Mouse (Mus musculus): Measurements from ENCODE around the gene Zfhx2. TPM values are rescaled to one million over a fixed set of nuclear protein-coding genes. Genes with fewer than 3 reads are reported as not detected.
A peak's percentile ranks its signal among the peaks of the same experiment; 100 is the strongest.

Zfhx2 gene
- 26.2 and 30.2 TPM in 2 replicates for polyA plus RNA-seq (2016; fragmentation: Nextera tagmentation; extraction: Ambion mirVana)

GRCm38 (mm10) chr14:55092011-55092577, at the start of gene Zfhx2:
Gene Zfhx2, minus strand, starts transcription at chr14:55092324.
- under 1% methylated on average over 31 of the region's 34 CpGs for WGBS
- ATAC-seq (ENCODE audit: low FRiP score, low read depth) = peak; percentile 93
- Histone ChIP-seq H3K4me3 (peak within 1 kb of the TSS; percentile 72), H3K4me1 (peaks cover 58% of the 10 kb centered on the region), H3K9ac (replicated peaks) (peak within 1 kb of the TSS; percentile 93), H3K4me2 (replicated peaks) (peak within 1 kb of the TSS; percentile 75), H3K27me3 (peaks cover 4% of the 10 kb centered on the region), H3K36me3 (no peaks in the 10 kb centered on the region), H3K27ac (replicated peaks) (peak within 1 kb of the TSS; percentile 92), H3K9me3 (no peaks in the 10 kb centered on the region)

GRCm38 (mm10) chr14:55139313-55139712, 47.2 kb upstream of the Zfhx2 start:
- Histone ChIP-seq H3K4me1 (no peaks in the 10 kb centered on the region), H3K9me3 (no peaks in the 10 kb centered on the region), H3K9ac (replicated peaks) (no peak overlapping the region), H3K27ac (replicated peaks) (no peak overlapping the region), H3K36me3 (no peaks in the 10 kb centered on the region), H3K27me3 (0 out of 2 replicates have a peak, but pooled peaks cover 3% of the 10 kb centered on the region), H3K4me3 (no peak overlapping the region), H3K4me2 (replicated peaks) (no peak overlapping the region)
- ATAC-seq (ENCODE audit: low FRiP score, low read depth) = no peak
- 51% methylated on average over 7 of the region's 7 CpGs for WGBS

GRCm38 (mm10) chr14:55135676-55136075, 43.6 kb upstream of the Zfhx2 start:
- 70% methylated on average over 8 of the region's 8 CpGs for WGBS
- H3K4me1 ChIP-seq = no peaks in the 10 kb centered on the region
- no peaks in the 10 kb centered on the region for H3K9me3 ChIP-seq
- no peak overlapping the region for H3K27ac ChIP-seq (replicated peaks)
- no peak overlapping the region for H3K9ac ChIP-seq (replicated peaks)
- no peak overlapping the region for H3K4me3 ChIP-seq
- H3K27me3 ChIP-seq = no peaks in the 10 kb centered on the region
- no peak for ATAC-seq (ENCODE audit: low FRiP score, low read depth)
- H3K36me3 ChIP-seq = no peaks in the 10 kb centered on the region
- H3K4me2 ChIP-seq (replicated peaks) = no peak overlapping the region

- Histone ChIP-seq H3K4me1 (peaks cover 9% of the 10 kb centered on the region; the same call in 1 of the 2 replicates), H3K9ac (replicated peaks) (no peak overlapping the region), H3K9me3 (no peaks in the 10 kb centered on the region), H3K27me3 (no peaks in the 10 kb centered on the region), H3K27ac (replicated peaks) (no peak overlapping the region), H3K36me3 (no peaks in the 10 kb centered on the region), H3K4me2 (replicated peaks) (no peak overlapping the region), H3K4me3 (no peak overlapping the region)
- WGBS = 75% methylated on average over 7 of the region's 7 CpGs
- no peak for ATAC-seq (ENCODE audit: low FRiP score, low read depth)
Observed at GRCm38 (mm10) chr14:55126521-55126920, 34.4 kb upstream of the Zfhx2 start.

GRCm38 (mm10) chr14:55125711-55126110, 33.6 kb upstream of the Zfhx2 start:
- Histone ChIP-seq H3K4me2 (replicated peaks) (no peak overlapping the region), H3K27me3 (no peaks in the 10 kb centered on the region), H3K27ac (replicated peaks) (no peak overlapping the region), H3K4me3 (no peak overlapping the region), H3K36me3 (no peaks in the 10 kb centered on the region), H3K9me3 (no peaks in the 10 kb centered on the region), H3K9ac (replicated peaks) (no peak overlapping the region), H3K4me1 (peaks cover 9% of the 10 kb centered on the region; the same call in 1 of the 2 replicates)
- 84% methylated on average over 5 of the region's 5 CpGs for WGBS
- ATAC-seq (ENCODE audit: low FRiP score, low read depth) = no peak

- WGBS = 47% methylated on average over 8 of the region's 8 CpGs
- H3K36me3 ChIP-seq = no peaks in the 10 kb centered on the region
- no peak overlapping the region; the same call in none of the 2 replicates for H3K9ac ChIP-seq (replicated peaks)
- H3K27me3 ChIP-seq = peaks cover 2% of the 10 kb centered on the region
- ATAC-seq (ENCODE audit: low FRiP score, low read depth) = peak; percentile 62
- peak overlapping the region; percentile 63 for H3K27ac ChIP-seq (replicated peaks)
- H3K4me3 ChIP-seq = no peak overlapping the region
- H3K4me2 ChIP-seq (replicated peaks) = peak overlapping the region; percentile 26
- peaks cover 9% of the 10 kb centered on the region; the same call in 1 of the 2 replicates for H3K4me1 ChIP-seq
- H3K9me3 ChIP-seq = no peaks in the 10 kb centered on the region
Observed at GRCm38 (mm10) chr14:55122359-55122758, 30.2 kb upstream of the Zfhx2 start.

- Histone ChIP-seq H3K4me3 (no peak overlapping the region), H3K36me3 (no peaks in the 10 kb centered on the region), H3K9ac (replicated peaks) (no peak overlapping the region; the same call in 1 of the 2 replicates), H3K4me2 (replicated peaks) (peak overlapping the region; percentile 26), H3K4me1 (peaks cover 9% of the 10 kb centered on the region; the same call in 1 of the 2 replicates), H3K9me3 (no peaks in the 10 kb centered on the region), H3K27ac (replicated peaks) (peak overlapping the region; percentile 63), H3K27me3 (peaks cover 7% of the 10 kb centered on the region)
- WGBS = 11% methylated on average over 5 of the region's 5 CpGs
- ATAC-seq (ENCODE audit: low FRiP score, low read depth) = peak; percentile 89
Observed at GRCm38 (mm10) chr14:55121947-55122346, 29.8 kb upstream of the Zfhx2 start.

- Histone ChIP-seq H3K27ac (replicated peaks) (no peak overlapping the region), H3K9me3 (no peaks in the 10 kb centered on the region), H3K4me1 (peaks cover 32% of the 10 kb centered on the region), H3K27me3 (peaks cover 28% of the 10 kb centered on the region), H3K9ac (replicated peaks) (no peak overlapping the region), H3K36me3 (no peaks in the 10 kb centered on the region), H3K4me3 (no peak overlapping the region), H3K4me2 (replicated peaks) (no peak overlapping the region)
- 69% methylated on average over 4 of the region's 4 CpGs for WGBS
- ATAC-seq (ENCODE audit: low FRiP score, low read depth) = no peak
Observed at GRCm38 (mm10) chr14:55119421-55120134, 27.5 kb upstream of the Zfhx2 start.

- H3K9me3 ChIP-seq = no peaks in the 10 kb centered on the region
- no peaks in the 10 kb centered on the region for H3K36me3 ChIP-seq
- 86% methylated on average over 4 of the region's 4 CpGs for WGBS
- peaks cover 39% of the 10 kb centered on the region for H3K4me1 ChIP-seq
- H3K9ac ChIP-seq (replicated peaks) = no peak overlapping the region
- no peak overlapping the region for H3K27ac ChIP-seq (replicated peaks)
- H3K4me2 ChIP-seq (replicated peaks) = no peak overlapping the region
- no peak overlapping the region for H3K4me3 ChIP-seq
- ATAC-seq (ENCODE audit: low FRiP score, low read depth) = no peak
- H3K27me3 ChIP-seq = peaks cover 35% of the 10 kb centered on the region
Observed at GRCm38 (mm10) chr14:55118852-55119251, 26.7 kb upstream of the Zfhx2 start.

GRCm38 (mm10) chr14:55116425-55117200, 24.5 kb upstream of the Zfhx2 start, which contains the start of gene Jph4:
Gene Jph4, minus strand, starts transcription at chr14:55116935.
- H3K4me2 ChIP-seq (replicated peaks) = peak within 1 kb of the TSS; percentile 99
- H3K9me3 ChIP-seq = no peaks in the 10 kb centered on the region
- H3K4me3 ChIP-seq = peak within 1 kb of the TSS; percentile 74
- peak within 1 kb of the TSS; percentile 67 for H3K9ac ChIP-seq (replicated peaks)
- peaks cover 40% of the 10 kb centered on the region for H3K4me1 ChIP-seq
- ATAC-seq (ENCODE audit: low FRiP score, low read depth) = peak; percentile 35; the same call in 1 of the 2 replicates
- 6% methylated on average over 21 of the region's 21 CpGs for WGBS
- H3K27me3 ChIP-seq = peaks cover 54% of the 10 kb centered on the region
- no peaks in the 10 kb centered on the region for H3K36me3 ChIP-seq
- H3K27ac ChIP-seq (replicated peaks) = peak within 1 kb of the TSS; percentile 71

GRCm38 (mm10) chr14:55115846-55116245, 23.7 kb upstream of the Zfhx2 start:
- H3K27ac ChIP-seq (replicated peaks) = peak overlapping the region; percentile 71
- peaks cover 40% of the 10 kb centered on the region for H3K4me1 ChIP-seq
- H3K27me3 ChIP-seq = peaks cover 61% of the 10 kb centered on the region

More at GRCm38 (mm10) chr14:55115846-55116245, 23.7 kb upstream of the Zfhx2 start:
- 0 out of 2 replicates have a peak, but pooled peaks have one; percentile 7 for ATAC-seq (ENCODE audit: low FRiP score, low read depth)
- H3K9me3 ChIP-seq = no peaks in the 10 kb centered on the region
- H3K9ac ChIP-seq (replicated peaks) = peak overlapping the region; percentile 67
- WGBS = 0% methylated on average over 8 of the region's 8 CpGs
- H3K4me2 ChIP-seq (replicated peaks) = peak overlapping the region; percentile 99
- H3K36me3 ChIP-seq = no peaks in the 10 kb centered on the region
- peak overlapping the region; percentile 74 for H3K4me3 ChIP-seq

Data from midbrain, embryonic 12.5 days (tissue).